Mouse (Mus musculus) olfactory bulb, adult 2 months (tissue): ENCODE data around the gene Mpped1.

Experiments
- CTCF ChIP-seq: fragments of 200-500 bp; IDR thresholded peaks from 2 replicates; pipeline ENCODE4 v1.5.1; 2012; ENCODE audit warnings: low read depth, mild to moderate bottlenecking, low read length, moderate library complexity; ENCODE audit not compliant: insufficient read depth
- POLR2A ChIP-seq: fragments of 200-500 bp; IDR thresholded peaks from 2 replicates; pipeline ENCODE4 v1.6.1; 2012; ENCODE audit warnings: mild to moderate bottlenecking, low read depth, low read length, moderate library complexity; ENCODE audit not compliant: insufficient read depth

DNA sequence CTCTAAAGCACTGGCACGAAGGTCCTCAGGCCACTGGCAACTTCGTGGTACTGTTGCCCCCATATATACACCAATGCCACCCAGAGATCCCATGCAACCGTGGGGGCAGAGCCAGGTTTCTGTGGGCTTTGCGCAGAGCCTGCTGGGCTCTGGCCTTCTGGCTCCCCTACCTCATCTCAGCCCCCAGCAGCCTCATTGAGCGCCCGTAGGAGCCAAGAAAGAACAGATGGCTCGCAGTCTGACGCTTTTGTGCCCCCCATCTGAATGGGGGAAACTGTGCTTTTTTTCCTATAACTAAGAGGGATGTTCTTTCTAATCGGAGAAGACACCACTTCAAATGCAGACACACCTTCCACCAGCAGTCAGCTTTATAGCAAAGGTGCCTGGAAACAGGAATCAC is 105.0 kb downstream of the Mpped1 start:
- TF ChIP-seq POLR2A (no peak), CTCF (no peak)
